Mouse (Mus musculus): ENCODE results near the gene Rabl6. TPM values are rescaled to one million over a fixed set of nuclear protein-coding genes. Genes with fewer than 3 reads are reported as not detected.

Rabl6 gene
- polyA plus RNA-seq, 1 experiment: 38.2 TPM

DNA sequence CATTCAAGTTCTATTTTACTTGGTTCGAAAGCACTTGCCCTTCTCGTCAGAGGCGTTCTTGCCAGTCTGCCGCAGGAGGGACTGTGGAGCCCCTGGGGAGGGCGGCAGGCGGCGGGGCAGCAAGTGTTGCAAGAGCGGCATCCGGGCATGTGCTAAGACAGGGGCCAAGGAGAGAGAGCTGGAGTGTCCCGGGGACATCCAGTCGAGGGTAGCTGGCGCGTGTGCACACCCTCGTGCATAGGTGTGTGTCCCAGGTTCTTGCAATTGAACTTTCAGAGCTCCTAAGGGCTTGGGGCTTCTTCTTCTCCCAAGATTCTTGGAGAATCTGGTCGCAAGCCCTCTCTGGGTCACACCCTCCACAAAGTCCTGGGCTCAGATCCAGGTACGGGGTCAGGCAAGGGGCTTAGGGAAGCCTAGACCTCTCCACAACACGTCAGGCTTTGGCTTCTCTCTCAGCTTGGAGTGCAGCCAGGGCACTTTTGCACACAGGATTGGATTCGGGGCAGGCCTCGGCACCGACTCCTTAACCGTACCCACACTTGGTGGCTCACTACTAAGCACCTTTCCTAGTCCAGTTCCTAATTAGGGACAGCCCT, 32.8 kb downstream of the Rabl6 start:
- H3K4me3 ChIP-seq (replicated peaks; ENCODE audit: control insufficient read depth, low read depth, low read length): peak overlapping the region; percentile 29
- TF ChIP-seq CTCF (IDR thresholded peaks at IDR 0.05; ENCODE audit: control insufficient read depth, insufficient read depth, low read length): no peak
- no peak; the same call in 1 of the 2 replicates for TF ChIP-seq POLR2A (IDR thresholded peaks at IDR 0.05; ENCODE audit: borderline replicate concordance, control insufficient read depth, low read depth, low read length)
- 18% methylated on average over 21 of the region's 21 CpGs for WGBS
- H3K4me1 ChIP-seq (ENCODE audit: control insufficient read depth, insufficient read depth, low read length): peaks cover 4% of the 10 kb centered on the region
- H3K27ac ChIP-seq (ENCODE audit: control insufficient read depth, insufficient read depth, low read depth, low read length, poor library complexity): no peak overlapping the region; the same call in 1 of the 2 replicates

DNA sequence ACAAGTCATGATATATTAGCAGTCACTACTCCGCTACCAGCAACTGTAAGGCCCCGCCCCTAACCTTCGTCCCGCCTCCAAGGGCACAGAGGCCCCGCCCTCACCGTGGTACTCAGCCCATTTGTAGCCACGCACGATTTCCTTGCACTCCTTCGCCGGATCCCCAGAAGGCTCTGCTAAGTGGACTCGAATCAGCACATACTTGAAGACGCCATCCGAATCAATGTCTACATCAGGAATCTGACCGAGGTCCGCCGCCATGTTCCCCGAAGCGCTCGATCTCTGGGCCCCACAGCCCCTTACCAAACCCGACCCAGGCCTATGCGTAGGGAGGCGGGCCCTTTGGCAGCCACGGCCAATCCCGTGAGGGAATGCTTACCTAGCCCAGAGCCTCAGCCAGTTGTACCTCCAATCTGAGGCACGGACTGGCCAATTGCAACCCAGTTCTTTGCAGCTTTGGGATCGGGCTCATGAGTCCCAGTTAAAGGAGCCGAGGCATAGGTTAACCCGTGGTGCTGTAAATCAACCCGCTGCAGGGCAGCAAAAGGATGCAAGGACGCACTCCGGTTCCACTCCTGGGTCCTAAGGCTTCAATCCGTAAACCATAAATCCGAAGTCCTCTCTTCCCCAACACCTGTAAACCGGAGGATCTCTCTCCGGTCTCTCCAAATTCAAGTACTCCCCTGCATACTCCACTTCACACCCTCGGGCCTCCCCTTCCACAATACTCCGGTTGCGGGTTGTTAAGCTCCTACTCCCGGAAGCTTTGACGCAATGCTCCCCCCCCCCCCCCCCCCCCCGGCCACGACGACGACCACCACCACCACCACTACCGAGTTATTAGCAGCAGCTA, 33.5 kb downstream of the Rabl6 start, which contains the start of the genes Mamdc4 and Phpt1:
Gene Mamdc4, minus strand, starts transcription at position 267 of the 853 bp plus-strand sequence.
Gene Phpt1, minus strand, starts transcription at position 646 of the 853 bp plus-strand sequence.
- Histone ChIP-seq H3K4me3 (replicated peaks; ENCODE audit: control insufficient read depth, low read depth, low read length) (peak within 1 kb of the TSS; percentile 83), H3K27ac (ENCODE audit: control insufficient read depth, insufficient read depth, low read depth, low read length, poor library complexity) (peak within 1 kb of the TSS; percentile 46), H3K4me1 (ENCODE audit: control insufficient read depth, insufficient read depth, low read length) (peaks cover 4% of the 10 kb centered on the region)
- no peak for TF ChIP-seq CTCF (IDR thresholded peaks at IDR 0.05; ENCODE audit: control insufficient read depth, insufficient read depth, low read length)
- peak; percentile 59; the same call in 1 of the 2 replicates for TF ChIP-seq POLR2A (IDR thresholded peaks at IDR 0.05; ENCODE audit: borderline replicate concordance, control insufficient read depth, low read depth, low read length)
- WGBS: under 1% methylated on average over 41 of the region's 45 CpGs

DNA sequence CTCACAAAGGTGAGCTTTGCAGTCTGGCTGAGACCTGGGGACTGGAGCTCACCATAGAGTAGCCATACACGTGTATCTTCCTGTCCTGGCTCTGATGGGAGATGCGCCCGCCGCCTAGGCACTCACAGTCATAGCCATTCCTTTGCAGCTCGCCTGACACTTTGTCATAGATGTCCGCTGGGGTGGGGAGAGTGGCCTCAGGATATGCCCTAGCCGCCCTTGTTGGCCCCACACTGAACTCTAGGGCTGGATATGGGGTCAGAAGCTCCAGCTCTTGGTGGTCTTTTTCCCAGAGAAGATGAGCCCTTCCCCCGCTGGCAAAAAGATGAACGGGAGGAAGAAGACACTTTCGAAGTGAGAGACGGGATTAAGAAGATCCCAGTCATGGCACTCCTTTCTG, 34.2 kb downstream of the Rabl6 start:
- 24% methylated on average over 11 of the region's 11 CpGs for WGBS
- peaks cover 4% of the 10 kb centered on the region for H3K4me1 ChIP-seq (ENCODE audit: control insufficient read depth, insufficient read depth, low read length)
- peak overlapping the region; percentile 83 for H3K4me3 ChIP-seq (replicated peaks; ENCODE audit: control insufficient read depth, low read depth, low read length)
- no peak overlapping the region for H3K27ac ChIP-seq (ENCODE audit: control insufficient read depth, insufficient read depth, low read depth, low read length, poor library complexity)
- TF ChIP-seq POLR2A (IDR thresholded peaks at IDR 0.05; ENCODE audit: borderline replicate concordance, control insufficient read depth, low read depth, low read length): no peak

DNA sequence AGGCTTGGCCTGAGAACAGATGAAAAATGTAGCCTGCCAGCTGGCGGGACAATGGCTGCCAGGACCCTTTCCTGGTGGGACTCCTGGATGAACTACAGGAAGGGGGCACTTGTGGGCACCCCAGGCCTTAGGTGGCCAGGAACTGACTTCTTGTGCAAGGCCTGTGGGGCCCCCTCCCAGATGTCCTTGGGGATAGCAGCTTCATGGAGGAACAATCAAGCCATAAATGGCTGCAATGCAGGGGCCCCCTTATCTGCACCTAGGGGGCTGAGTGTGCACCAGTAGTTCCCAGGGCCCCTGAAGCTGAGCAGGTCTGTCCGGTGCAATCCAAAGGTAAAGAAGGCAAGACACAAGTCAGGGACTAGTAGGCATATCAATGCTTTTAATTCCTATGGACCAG, 35.3 kb downstream of the Rabl6 start:
- WGBS: 84% methylated on average over 2 of the region's 2 CpGs
- no peak for TF ChIP-seq POLR2A (IDR thresholded peaks at IDR 0.05; ENCODE audit: borderline replicate concordance, control insufficient read depth, low read depth, low read length)
- H3K4me3 ChIP-seq (replicated peaks; ENCODE audit: control insufficient read depth, low read depth, low read length): no peak overlapping the region
- H3K4me1 ChIP-seq (ENCODE audit: control insufficient read depth, insufficient read depth, low read length): peaks cover 4% of the 10 kb centered on the region
- H3K27ac ChIP-seq (ENCODE audit: control insufficient read depth, insufficient read depth, low read depth, low read length, poor library complexity): no peak overlapping the region

DNA sequence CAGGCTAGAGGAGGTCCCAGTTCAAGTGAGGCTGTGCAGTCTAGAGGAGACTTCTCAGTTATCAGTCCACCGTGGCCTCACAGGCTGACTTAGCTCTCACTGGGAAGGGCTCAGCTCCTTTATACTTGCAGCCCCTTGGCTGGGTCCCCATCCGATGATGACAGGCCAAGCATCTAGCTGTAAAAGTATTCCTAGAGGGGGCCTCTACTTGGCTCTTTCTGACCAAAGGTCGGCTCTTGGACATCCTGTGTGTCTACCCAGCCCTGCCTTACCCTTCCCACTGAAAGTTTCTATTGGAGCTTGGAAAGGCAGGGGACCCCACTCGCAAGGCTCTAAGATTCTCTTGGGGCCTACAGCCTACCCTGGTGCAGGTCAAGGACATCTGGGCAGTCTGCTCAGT, 37.1 kb downstream of the Rabl6 start:
- TF ChIP-seq POLR2A (IDR thresholded peaks at IDR 0.05; ENCODE audit: borderline replicate concordance, control insufficient read depth, low read depth, low read length): no peak
- no peak for TF ChIP-seq CTCF (IDR thresholded peaks at IDR 0.05; ENCODE audit: control insufficient read depth, insufficient read depth, low read length)
- H3K4me3 ChIP-seq (replicated peaks; ENCODE audit: control insufficient read depth, low read depth, low read length): no peak overlapping the region
- WGBS: 83% methylated on average over 4 of the region's 4 CpGs
- no peak overlapping the region for H3K27ac ChIP-seq (ENCODE audit: control insufficient read depth, insufficient read depth, low read depth, low read length, poor library complexity)
- H3K4me1 ChIP-seq (ENCODE audit: control insufficient read depth, insufficient read depth, low read length): peaks cover 4% of the 10 kb centered on the region

DNA sequence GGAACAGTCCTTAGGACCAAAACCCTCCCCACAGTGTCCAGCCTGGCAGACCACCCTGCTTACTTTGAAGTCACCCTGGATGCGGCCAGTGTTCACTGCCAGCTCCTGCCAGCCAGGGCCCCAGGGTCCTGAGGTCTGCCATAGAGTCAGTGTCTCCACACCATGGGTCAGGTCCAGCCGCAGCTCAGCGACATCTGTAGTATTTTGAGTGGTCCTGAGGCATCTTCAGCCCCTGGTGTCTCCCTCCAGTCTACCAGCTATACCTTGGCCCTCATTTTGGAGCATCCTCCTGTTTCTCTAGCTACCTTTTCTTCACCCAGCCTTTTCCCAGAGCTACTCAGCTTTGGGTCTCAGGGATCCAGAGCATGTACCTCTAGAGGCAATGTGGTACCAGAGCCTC, 39.0 kb downstream of the Rabl6 start:
- TF ChIP-seq CTCF (IDR thresholded peaks at IDR 0.05; ENCODE audit: control insufficient read depth, insufficient read depth, low read length): no peak
- no peak for TF ChIP-seq POLR2A (IDR thresholded peaks at IDR 0.05; ENCODE audit: borderline replicate concordance, control insufficient read depth, low read depth, low read length)
- WGBS: 78% methylated on average over 3 of the region's 3 CpGs
- no peak overlapping the region for H3K4me3 ChIP-seq (replicated peaks; ENCODE audit: control insufficient read depth, low read depth, low read length)
- no peaks in the 10 kb centered on the region for H3K4me1 ChIP-seq (ENCODE audit: control insufficient read depth, insufficient read depth, low read length)
- no peak overlapping the region for H3K27ac ChIP-seq (ENCODE audit: control insufficient read depth, insufficient read depth, low read depth, low read length, poor library complexity)

DNA sequence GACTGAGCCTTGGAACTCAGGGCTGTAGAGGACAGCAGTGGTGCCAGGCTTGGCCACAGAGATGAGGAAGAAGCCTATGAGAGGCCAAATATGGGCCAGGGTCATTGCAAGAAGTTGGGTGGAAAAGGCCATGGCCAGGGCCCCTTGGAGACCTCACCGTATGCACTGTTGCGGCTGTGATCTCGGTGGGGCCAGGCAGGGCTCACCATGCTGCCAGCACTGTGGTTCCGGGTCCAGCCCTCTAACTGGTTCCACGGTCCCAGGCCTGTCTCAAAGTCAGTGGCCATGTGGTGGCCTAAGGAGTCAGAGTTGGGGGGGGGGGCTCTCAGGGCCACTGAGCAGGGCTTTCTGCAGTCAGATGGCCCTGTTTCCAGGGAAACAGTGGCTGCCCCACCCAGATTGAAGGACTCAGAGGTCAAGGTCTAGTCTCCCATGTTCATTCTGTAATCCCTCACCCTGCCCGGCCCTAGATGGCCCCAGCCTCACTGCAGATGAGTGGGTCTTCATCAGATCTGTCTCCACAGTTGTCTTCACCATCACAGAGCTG, 39.8 kb downstream of the Rabl6 start:
- H3K4me1 ChIP-seq (ENCODE audit: control insufficient read depth, insufficient read depth, low read length): no peaks in the 10 kb centered on the region
- 89% methylated on average over 6 of the region's 6 CpGs for WGBS
- H3K4me3 ChIP-seq (replicated peaks; ENCODE audit: control insufficient read depth, low read depth, low read length): no peak overlapping the region
- H3K27ac ChIP-seq (ENCODE audit: control insufficient read depth, insufficient read depth, low read depth, low read length, poor library complexity): no peak overlapping the region
- TF ChIP-seq CTCF (IDR thresholded peaks at IDR 0.05; ENCODE audit: control insufficient read depth, insufficient read depth, low read length) (no peak), POLR2A (IDR thresholded peaks at IDR 0.05; ENCODE audit: borderline replicate concordance, control insufficient read depth, low read depth, low read length) (no peak)

DNA sequence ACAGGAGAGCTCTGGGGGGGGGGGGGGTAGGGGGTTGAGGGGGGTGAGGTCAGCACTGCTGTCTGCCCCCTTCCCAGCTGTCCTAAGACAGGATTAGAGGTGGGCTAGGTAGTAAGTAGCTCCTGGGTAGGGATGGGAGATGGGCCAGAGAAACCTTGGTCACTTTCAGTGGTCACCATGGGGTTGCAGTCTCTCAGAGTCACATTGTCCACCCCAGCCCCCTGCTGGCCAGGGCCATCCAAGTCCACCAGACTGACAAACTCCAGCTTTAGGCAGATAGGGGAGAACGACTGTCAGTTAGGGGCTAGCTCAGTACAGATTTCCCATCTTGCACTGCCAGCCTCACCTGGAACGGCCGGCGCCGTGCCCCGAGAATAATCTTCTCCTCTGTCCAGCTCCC, 41.8 kb downstream of the Rabl6 start:
- H3K4me1 ChIP-seq (ENCODE audit: control insufficient read depth, insufficient read depth, low read length): no peaks in the 10 kb centered on the region
- TF ChIP-seq POLR2A (IDR thresholded peaks at IDR 0.05; ENCODE audit: borderline replicate concordance, control insufficient read depth, low read depth, low read length) (no peak), CTCF (IDR thresholded peaks at IDR 0.05; ENCODE audit: control insufficient read depth, insufficient read depth, low read length) (no peak)
- WGBS: 92% methylated on average over 6 of the region's 6 CpGs
- no peak overlapping the region for H3K27ac ChIP-seq (ENCODE audit: control insufficient read depth, insufficient read depth, low read depth, low read length, poor library complexity)
- no peak overlapping the region for H3K4me3 ChIP-seq (replicated peaks; ENCODE audit: control insufficient read depth, low read depth, low read length)
